8 mouse cellular contexts compared by ENCODE assay signal in genomic region chr3:86547251-86547791, GRCm38 (mm10). TPM values are rescaled to one million over a fixed set of nuclear protein-coding genes. Genes with fewer than 3 reads are reported as not detected.
DNase-seq lines count a peak whose midpoint lies in the region; ATAC-seq lines count a peak whose summit lies in the region.

No protein-coding gene starts in this region.

- peak overlapping the region; percentile 35 for H3K4me2 ChIP-seq in kidney, embryonic 14.5 days (replicated peaks; ENCODE audit: low read depth, low read length)
- H3K4me2 ChIP-seq in embryonic facial prominence, embryonic 15.5 days (replicated peaks), result peak overlapping the region; percentile 61
- H3K4me2 ChIP-seq in midbrain, embryonic 15.5 days, result peak overlapping the region; percentile 75

- 1% methylated on average over 42 of the region's 42 CpGs for WGBS in kidney, embryonic 14.5 days
- WGBS in embryonic facial prominence, embryonic 15.5 days, result 1% methylated on average over 42 of the region's 42 CpGs
- 2% methylated on average over 42 of the region's 42 CpGs for WGBS in midbrain, embryonic 15.5 days

- H3K9ac ChIP-seq in kidney, embryonic 14.5 days (ENCODE audit: low read depth, low read length), result peak overlapping the region; percentile 5; the same call in 1 of the 2 replicates
- peak overlapping the region; percentile 66 for H3K9ac ChIP-seq in embryonic facial prominence, embryonic 15.5 days
- peak overlapping the region; percentile 56 for H3K9ac ChIP-seq in midbrain, embryonic 15.5 days

- no peak overlapping the region for H3K27ac ChIP-seq in kidney, embryonic 14.5 days (ENCODE audit: low read depth, low read length)
- H3K27ac ChIP-seq in embryonic facial prominence, embryonic 15.5 days (replicated peaks), result peak overlapping the region; percentile 93
- H3K27ac ChIP-seq in midbrain, embryonic 15.5 days, result peak overlapping the region; percentile 86

- ATAC-seq in kidney, embryonic 14.5 days (ENCODE audit: low FRiP score, low TSS enrichment), result peak; percentile 22; the same call in 1 of the 2 replicates
- no peak for ATAC-seq in embryonic facial prominence, embryonic 15.5 days (ENCODE audit: insufficient number of reproducible peaks, low FRiP score, low TSS enrichment, low read depth)
- peak; percentile 54 for ATAC-seq in inflammation-experienced regulatory T-cells, adult 6 months
- ATAC-seq in midbrain, embryonic 15.5 days (replicated peaks), result no peak; the same call in 1 of the 2 replicates

- no peaks in the 10 kb centered on the region for H3K9me3 ChIP-seq in kidney, embryonic 14.5 days (ENCODE audit: control insufficient read depth, low read length)
- no peaks in the 10 kb centered on the region for H3K9me3 ChIP-seq in embryonic facial prominence, embryonic 15.5 days (replicated peaks)
- H3K9me3 ChIP-seq in midbrain, embryonic 15.5 days, result no peaks in the 10 kb centered on the region

- peaks cover 48% of the 10 kb centered on the region for H3K27me3 ChIP-seq in kidney, embryonic 14.5 days (ENCODE audit: control insufficient read depth, insufficient read depth, low read length)
- peaks cover 26% of the 10 kb centered on the region for H3K27me3 ChIP-seq in embryonic facial prominence, embryonic 15.5 days
- peaks cover 11% of the 10 kb centered on the region for H3K27me3 ChIP-seq in midbrain, embryonic 15.5 days (replicated peaks)

- H3K36me3 ChIP-seq in kidney, embryonic 14.5 days (ENCODE audit: control insufficient read depth, insufficient read depth, low read length), result no peaks in the 10 kb centered on the region
- H3K36me3 ChIP-seq in embryonic facial prominence, embryonic 15.5 days, result no peaks in the 10 kb centered on the region
- no peaks in the 10 kb centered on the region for H3K36me3 ChIP-seq in midbrain, embryonic 15.5 days (replicated peaks)

- peaks cover 7% of the 10 kb centered on the region; the same call in 1 of the 2 replicates for H3K4me1 ChIP-seq in kidney, embryonic 14.5 days (ENCODE audit: control insufficient read depth, insufficient read depth, low read length)
- H3K4me1 ChIP-seq in embryonic facial prominence, embryonic 15.5 days, result peaks cover 14% of the 10 kb centered on the region
- H3K4me1 ChIP-seq in midbrain, embryonic 15.5 days, result peaks cover 29% of the 10 kb centered on the region

- DNase-seq in kidney, adult 11 months, result no peak
- DNase-seq in MN1 (ENCODE audit: low spot score), result peak; percentile 73
- no peak for DNase-seq in urinary bladder, postnatal 10 days (ENCODE audit: low spot score)
- no peak for DNase-seq in testis, postnatal 14 days (ENCODE audit: low spot score)

- peak overlapping the region; percentile 24 for H3K4me3 ChIP-seq in kidney, embryonic 14.5 days (ENCODE audit: low read length)
- peak overlapping the region; percentile 57 for H3K4me3 ChIP-seq in embryonic facial prominence, embryonic 15.5 days (replicated peaks)
- peak overlapping the region; percentile 54 for H3K4me3 ChIP-seq in midbrain, embryonic 15.5 days

RNA-seq across cellular contexts. Expression of gene Mab21l2, which starts 1.1 kb away (rescaled TPM):
- 0.30 and 0.34 TPM in 2 replicates for polyA plus RNA-seq in kidney, embryonic 14.5 days (2014; fragmentation: Nextera tagmentation; extraction: Ambion mirVana)
- polyA plus RNA-seq in embryonic facial prominence, embryonic 15.5 days (2015; fragmentation: Nextera tagmentation; extraction: Ambion mirVana), result 75.4 and 81.5 TPM in 2 replicates
- polyA plus RNA-seq in inflammation-experienced regulatory T-cells, adult 6 months (2017; shearing (Covaris generic)), result under 1 TPM; 0.34 to 0.99 (median 0.50) TPM
- 65.8 and 80.9 TPM in 2 replicates for polyA plus RNA-seq in midbrain, embryonic 15.5 days (2015; fragmentation: Nextera tagmentation; extraction: Ambion mirVana)

Comparison
In these comparisons a context has a peak if more than half of its experiments do, and no peak if none do; other contexts are left out.
1. ATAC-seq: peak in kidney, embryonic 14.5 days (single experiment) and inflammation-experienced regulatory T-cells, adult 6 months (single experiment); none in embryonic facial prominence, embryonic 15.5 days (single experiment) and midbrain, embryonic 15.5 days (single experiment).
2. H3K9ac ChIP-seq: peak in every context shown above with its lines; median percentile 66 in embryonic facial prominence, embryonic 15.5 days; 56 in midbrain, embryonic 15.5 days; 5 in kidney, embryonic 14.5 days.
3. RNA of gene Mab21l2, which starts 1.1 kb away (polyA plus RNA-seq): 75.4 to 81.5 TPM in embryonic facial prominence, embryonic 15.5 days and 65.8 to 80.9 TPM in midbrain, embryonic 15.5 days; 0.34 to 0.99 TPM in inflammation-experienced regulatory T-cells, adult 6 months and 0.30 to 0.34 TPM in kidney, embryonic 14.5 days; every median in the first group is over 10 times any median in the second.
4. Peak in every context shown above with its lines, with median percentiles within 50 percentile points of each other: H3K4me2 ChIP-seq and H3K4me3 ChIP-seq.